Comparison of ENCODE assay signal across 18 mouse cellular contexts in the genomic region with DNA sequence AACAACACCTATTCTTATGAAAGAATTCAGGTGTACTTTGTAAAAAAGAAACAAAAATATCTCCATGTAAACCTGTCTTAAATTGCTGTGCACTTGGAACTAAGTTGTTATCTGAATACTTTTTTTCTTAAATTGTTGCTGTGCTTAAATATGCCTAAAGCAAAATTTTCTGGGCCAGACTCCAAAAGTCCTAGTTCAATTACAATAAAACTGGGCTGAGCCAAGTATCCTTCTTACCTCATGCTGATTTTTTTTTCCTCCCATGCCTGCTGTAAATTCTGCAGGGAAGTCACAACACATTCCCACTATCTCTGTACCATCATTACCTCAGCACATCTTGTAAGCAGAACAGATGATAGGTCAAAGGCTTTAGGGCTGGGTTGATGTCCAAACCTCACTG.
DNase-seq lines count a peak whose midpoint lies in the region; ATAC-seq and TF ChIP-seq lines count a peak whose summit lies in the region.
"Had no signal": no experiment of that assay in that cellular context is flagged by ENCODE, and none has a peak within 500 bp of the region (broad histone marks: within the 10 kb centered on the region; RNA-seq: fewer than 3 reads in every experiment).

No protein-coding gene starts in this region.

- no peak for TF ChIP-seq CTCF in forebrain, postnatal 0 days (IDR thresholded peaks at IDR 0.05; ENCODE audit: low read depth)
- no peak for TF ChIP-seq CTCF in midbrain, postnatal 0 days (IDR thresholded peaks at IDR 0.05)

- H3K4me1 ChIP-seq in forebrain, postnatal 0 days (ENCODE audit: insufficient read depth), result no peaks in the 10 kb centered on the region
- no peaks in the 10 kb centered on the region for H3K4me1 ChIP-seq in forebrain, embryonic 15.5 days
- no peaks in the 10 kb centered on the region for H3K4me1 ChIP-seq in limb, embryonic 14.5 days (ENCODE audit: control insufficient read depth, insufficient read depth, low read length)
- no peaks in the 10 kb centered on the region for H3K4me1 ChIP-seq in limb, embryonic 10.5 days
- no peaks in the 10 kb centered on the region for H3K4me1 ChIP-seq in midbrain, postnatal 0 days (ENCODE audit: insufficient read depth, low read length)
- no peaks in the 10 kb centered on the region for H3K4me1 ChIP-seq in midbrain, embryonic 15.5 days
- H3K4me1 ChIP-seq: embryonic facial prominence, embryonic 13.5 days; forebrain, embryonic 13.5 days had no signal

- no peak overlapping the region for H3K4me2 ChIP-seq in forebrain, postnatal 0 days (ENCODE audit: low read depth)
- no peak overlapping the region for H3K4me2 ChIP-seq in forebrain, embryonic 15.5 days (replicated peaks)
- H3K4me2 ChIP-seq in limb, embryonic 14.5 days (replicated peaks; ENCODE audit: low read depth, low read length, severe bottlenecking), result no peak overlapping the region
- no peak overlapping the region for H3K4me2 ChIP-seq in midbrain, postnatal 0 days (ENCODE audit: low read depth, low read length, poor library complexity, severe bottlenecking)
- H3K4me2 ChIP-seq in midbrain, embryonic 15.5 days, result no peak overlapping the region
- H3K4me2 ChIP-seq: embryonic facial prominence, embryonic 13.5 days; forebrain, embryonic 13.5 days had no signal

- H3K36me3 ChIP-seq in forebrain, postnatal 0 days (ENCODE audit: insufficient read depth), result no peaks in the 10 kb centered on the region
- H3K36me3 ChIP-seq in forebrain, embryonic 15.5 days, result no peaks in the 10 kb centered on the region
- no peaks in the 10 kb centered on the region for H3K36me3 ChIP-seq in limb, embryonic 14.5 days (ENCODE audit: control insufficient read depth, insufficient read depth, low read length)
- no peaks in the 10 kb centered on the region for H3K36me3 ChIP-seq in limb, embryonic 10.5 days
- H3K36me3 ChIP-seq in midbrain, postnatal 0 days (ENCODE audit: insufficient read depth, low read length), result no peaks in the 10 kb centered on the region
- H3K36me3 ChIP-seq in midbrain, embryonic 15.5 days (replicated peaks), result no peaks in the 10 kb centered on the region
- H3K36me3 ChIP-seq: embryonic facial prominence, embryonic 13.5 days had no signal

- no peak overlapping the region for H3K9ac ChIP-seq in forebrain, postnatal 0 days
- H3K9ac ChIP-seq in forebrain, embryonic 15.5 days (replicated peaks), result no peak overlapping the region
- H3K9ac ChIP-seq in limb, embryonic 14.5 days (ENCODE audit: low read depth, low read length, severe bottlenecking), result no peak overlapping the region
- no peak overlapping the region for H3K9ac ChIP-seq in midbrain, postnatal 0 days (replicated peaks; ENCODE audit: low read length, poor library complexity, severe bottlenecking)
- no peak overlapping the region for H3K9ac ChIP-seq in midbrain, embryonic 15.5 days
- H3K9ac ChIP-seq: embryonic facial prominence, embryonic 13.5 days; forebrain, embryonic 13.5 days had no signal

- ATAC-seq in forebrain, postnatal 0 days, result no peak
- no peak for ATAC-seq in forebrain, embryonic 15.5 days (replicated peaks)
- no peak for ATAC-seq in limb, embryonic 14.5 days (ENCODE audit: low FRiP score, low read depth)
- no peak for ATAC-seq in midbrain, postnatal 0 days (ENCODE audit: low FRiP score)
- ATAC-seq in midbrain, embryonic 15.5 days (replicated peaks), result no peak
- ATAC-seq: forebrain, embryonic 13.5 days; forebrain, embryonic 16.5 days had no signal

- peak; percentile 4 for DNase-seq in forebrain, postnatal 0 days
- peak; percentile 57 for DNase-seq in limb, embryonic 14.5 days (ENCODE audit: low spot score)
- no peak for DNase-seq in limb, embryonic 10.5 days (ENCODE audit: low spot score)
- peak; percentile 2 for DNase-seq in midbrain, postnatal 0 days (ENCODE audit: low spot score)
- peak; percentile 19 for DNase-seq in telencephalon, adult 2 months (ENCODE audit: low read depth, low spot score)
- no peak for DNase-seq in spleen, adult 12 weeks (ENCODE audit: low spot score)
- DNase-seq: adrenal gland, adult 2 months; adrenal gland, postnatal 10 days; adrenal gland, postnatal 25 days; cerebellum, adult 11-12 months; cerebellum, adult 2 months; cerebellum, adult 9-10 months; cerebellum, postnatal 25 days had no signal

- H3K4me3 ChIP-seq in forebrain, postnatal 0 days (ENCODE audit: low read depth, low read length), result no peak overlapping the region
- no peak overlapping the region for H3K4me3 ChIP-seq in forebrain, embryonic 15.5 days
- no peak overlapping the region for H3K4me3 ChIP-seq in limb, embryonic 14.5 days (replicated peaks; ENCODE audit: low read length)
- H3K4me3 ChIP-seq in limb, embryonic 10.5 days, result no peak overlapping the region
- H3K4me3 ChIP-seq in midbrain, postnatal 0 days (ENCODE audit: low read depth, low read length), result no peak overlapping the region
- H3K4me3 ChIP-seq in midbrain, embryonic 15.5 days, result no peak overlapping the region
- H3K4me3 ChIP-seq: embryonic facial prominence, embryonic 13.5 days; forebrain, embryonic 13.5 days had no signal

- TF ChIP-seq POLR2A in limb, embryonic 14.5 days (IDR thresholded peaks at IDR 0.05; ENCODE audit: borderline replicate concordance, extremely low read depth, insufficient read depth, insufficient read length), result no peak

- H3K27ac ChIP-seq in forebrain, postnatal 0 days (ENCODE audit: low read depth, low read length), result no peak overlapping the region
- no peak overlapping the region for H3K27ac ChIP-seq in forebrain, embryonic 15.5 days (replicated peaks)
- no peak overlapping the region for H3K27ac ChIP-seq in limb, embryonic 14.5 days (replicated peaks; ENCODE audit: low read depth, low read length)
- no peak overlapping the region for H3K27ac ChIP-seq in limb, embryonic 10.5 days
- no peak overlapping the region for H3K27ac ChIP-seq in midbrain, postnatal 0 days (ENCODE audit: low read depth, low read length)
- no peak overlapping the region for H3K27ac ChIP-seq in midbrain, embryonic 15.5 days
- H3K27ac ChIP-seq: embryonic facial prominence, embryonic 13.5 days; forebrain, embryonic 13.5 days had no signal

- no peaks in the 10 kb centered on the region for H3K9me3 ChIP-seq in forebrain, postnatal 0 days (ENCODE audit: low read length)
- no peaks in the 10 kb centered on the region for H3K9me3 ChIP-seq in forebrain, embryonic 15.5 days
- H3K9me3 ChIP-seq in limb, embryonic 14.5 days (ENCODE audit: control insufficient read depth, low read length), result no peaks in the 10 kb centered on the region
- no peaks in the 10 kb centered on the region for H3K9me3 ChIP-seq in limb, embryonic 10.5 days (replicated peaks)
- 0 out of 2 replicates have a peak, but pooled peaks cover 4% of the 10 kb centered on the region for H3K9me3 ChIP-seq in midbrain, postnatal 0 days (ENCODE audit: low read length)
- H3K9me3 ChIP-seq in midbrain, embryonic 15.5 days, result no peaks in the 10 kb centered on the region
- H3K9me3 ChIP-seq: embryonic facial prominence, embryonic 13.5 days; forebrain, embryonic 13.5 days had no signal

- H3K27me3 ChIP-seq in forebrain, postnatal 0 days (ENCODE audit: insufficient read depth, low read length), result no peaks in the 10 kb centered on the region
- H3K27me3 ChIP-seq in forebrain, embryonic 15.5 days, result no peaks in the 10 kb centered on the region
- H3K27me3 ChIP-seq in limb, embryonic 14.5 days (ENCODE audit: control insufficient read depth, insufficient read depth, low read length), result no peaks in the 10 kb centered on the region
- no peaks in the 10 kb centered on the region for H3K27me3 ChIP-seq in limb, embryonic 10.5 days (ENCODE audit: low read depth, poor library complexity, severe bottlenecking)
- no peaks in the 10 kb centered on the region for H3K27me3 ChIP-seq in midbrain, postnatal 0 days (ENCODE audit: insufficient read depth, low read length)
- H3K27me3 ChIP-seq in midbrain, embryonic 15.5 days (replicated peaks), result no peaks in the 10 kb centered on the region
- H3K27me3 ChIP-seq: embryonic facial prominence, embryonic 13.5 days; forebrain, embryonic 13.5 days had no signal

Comparison
In these comparisons a context has a peak if more than half of its experiments do, and no peak if none do; other contexts are left out.
1. DNase-seq: peak in forebrain, postnatal 0 days (single experiment), limb, embryonic 14.5 days (single experiment), midbrain, postnatal 0 days (single experiment) and telencephalon, adult 2 months (single experiment); none in limb, embryonic 10.5 days (single experiment) and spleen, adult 12 weeks (single experiment).